Mouse (Mus musculus) liver, adult 10 weeks (tissue): ENCODE data around the gene Haus6. TPM values are rescaled to one million over a fixed set of nuclear protein-coding genes. Genes with fewer than 3 reads are reported as not detected.

Experiments
- polyA plus RNA-seq: library from polyadenylated mRNA; stranded (reverse); fragments of 350-450 nt; fragmentation: Illumina TruSeq; extraction: RNeasy Lipid Tissue Mini Kit (QIAGEN cat#74804); gene quantifications from one replicate; pipeline ENCODE4 v1.2.3, GENCODE M21; 2014; ENCODE audit warnings: low read depth, low replicate concordance

Haus6 gene
- polyA plus RNA-seq = 4.3 TPM

DNA sequence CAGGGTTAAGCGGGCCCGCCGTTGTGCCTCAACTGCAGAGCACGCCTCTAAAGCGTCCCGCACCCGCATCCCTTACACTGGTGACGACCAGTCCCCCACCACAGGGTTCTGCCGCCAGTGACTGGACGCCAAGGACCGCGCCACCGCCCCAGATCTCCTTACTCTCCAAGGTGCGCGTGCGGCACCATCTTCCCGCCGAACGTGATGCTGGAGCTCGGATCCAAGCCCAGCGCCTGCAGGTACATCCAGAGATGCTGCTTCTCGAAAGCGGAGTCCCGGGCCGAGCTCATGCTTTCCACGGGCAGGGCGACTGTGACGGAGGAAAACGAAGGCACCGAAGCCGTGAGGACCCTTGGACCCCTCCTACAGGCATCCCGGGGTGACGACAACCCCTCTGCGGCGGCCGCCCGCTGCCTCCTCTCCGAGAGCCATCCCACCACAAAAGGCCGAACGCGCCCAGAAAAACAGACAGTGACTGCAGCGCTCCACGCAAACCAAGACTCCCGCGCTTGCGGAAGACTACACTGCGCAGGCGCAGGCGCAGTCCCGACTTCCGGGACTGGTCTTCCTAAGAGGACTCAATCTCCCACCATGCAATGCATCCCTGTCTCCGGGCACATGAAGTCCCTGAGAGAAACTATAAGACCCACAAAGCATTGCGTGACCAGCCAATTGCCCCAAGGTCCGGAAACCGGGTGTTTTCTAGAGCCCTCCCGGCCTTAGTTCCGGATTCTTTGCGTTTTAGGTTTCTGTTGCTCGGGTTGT, at the start of gene Haus6:
Gene Haus6 (minus strand): TSS at position 532 of the 765 bp plus-strand sequence.

GRCm38 (mm10) chr4:86575283-86575983, 36.4 kb downstream of the Haus6 start, which contains the start of gene Rraga:
Rraga (plus strand) TSS chr4:86575668.

DNA sequence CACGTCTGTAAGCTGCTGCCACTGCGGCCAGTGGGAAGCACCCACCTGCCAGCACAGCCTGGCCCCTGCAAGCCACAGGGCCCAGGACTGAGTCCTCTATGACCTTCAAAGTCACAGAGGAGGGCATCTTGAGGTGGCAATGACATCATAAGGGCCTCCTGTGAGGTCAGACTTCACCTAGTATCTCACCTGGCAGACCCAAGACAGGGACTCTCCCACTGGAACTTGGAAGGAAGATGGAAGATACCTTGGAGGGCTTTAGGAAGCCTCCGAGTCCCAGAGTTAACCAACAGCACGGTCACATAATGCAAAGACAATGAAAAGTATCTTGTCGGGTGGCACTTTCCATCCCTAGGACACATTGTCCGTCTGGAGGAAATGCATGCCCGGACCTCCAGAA, 53.6 kb downstream of the Haus6 start, which contains the start of gene Saxo1:
Gene Saxo1 (minus strand): TSS at position 101 of the 400 bp plus-strand sequence.

Other genes with a start within 250 kb of the Haus6 start
- gene Saxo1, start 53.7 kb downstream of the Haus6 start, polyA plus RNA-seq = not detected
- gene Rraga, start 36.4 kb downstream of the Haus6 start, polyA plus RNA-seq = 48.0 TPM
- 129 TPM for gene Plin2, start 58.0 kb upstream of the Haus6 start, polyA plus RNA-seq
- gene Dennd4c, start 136.5 kb upstream of the Haus6 start, polyA plus RNA-seq = 17.5 TPM
- gene Rps6, start 245.4 kb upstream of the Haus6 start, polyA plus RNA-seq = 398 TPM